Mouse (Mus musculus) spleen, adult 2 months (tissue): Measurements from ENCODE around the gene Ldb3. TPM values are rescaled to one million over a fixed set of nuclear protein-coding genes. Genes with fewer than 3 reads are reported as not detected.

ENCODE experiments used
- DNase-seq, 2 experiments: peaks; one replicate each; pipeline versions ENCODE4 v3.0.0 to v3.0.0-alpha.2; 2012 to 2021; ENCODE audit warnings: low spot score in 2 of 2, low read depth in 1 of 2
- H3K27ac ChIP-seq: fragments of 200-500 bp; 2 replicates; pipeline ENCODE4 v1.5.1; 2012; ENCODE audit warnings: low read length, inconsistent platforms; ENCODE audit not compliant: insufficient read depth
- H3K27me3 ChIP-seq: fragments of 200-500 bp; 2 replicates; pipeline ENCODE4 v1.6.1; 2012; ENCODE audit warnings: mild to moderate bottlenecking, moderate library complexity, low read length, inconsistent platforms; ENCODE audit not compliant: control insufficient read depth, insufficient read depth
- H3K36me3 ChIP-seq: fragments of 200-500 bp; 2 replicates; pipeline ENCODE4 v1.6.1; 2012; ENCODE audit warnings: mild to moderate bottlenecking, low read length, inconsistent platforms; ENCODE audit not compliant: control insufficient read depth, insufficient read depth
- H3K4me1 ChIP-seq: fragments of 200-500 bp; 2 replicates; pipeline ENCODE4 v1.6.1; 2011; ENCODE audit warnings: inconsistent platforms; ENCODE audit not compliant: control insufficient read depth, insufficient read depth, insufficient read length
- H3K4me3 ChIP-seq: fragments of 200-500 bp; 2 replicates; pipeline ENCODE4 v1.5.1; 2011; ENCODE audit warnings: mild to moderate bottlenecking, inconsistent platforms; ENCODE audit not compliant: insufficient read depth, insufficient read length; ENCODE audit errors: extremely low read depth
- CTCF ChIP-seq: fragments of 200-500 bp; IDR thresholded peaks from 2 replicates; pipeline ENCODE4 v1.5.1; 2011; ENCODE audit warnings: mild to moderate bottlenecking, inconsistent platforms; ENCODE audit not compliant: insufficient read depth, insufficient read length, insufficient replicate concordance; ENCODE audit errors: extremely low read depth
- POLR2A ChIP-seq: fragments of 200-500 bp; IDR thresholded peaks from 2 replicates; pipeline ENCODE4 v1.6.1; 2011; ENCODE audit warnings: low read depth, low read length, inconsistent platforms
- WGBS: fragments of 180-500 bp; shearing (Covaris S2); methylation state at CpG from one replicate; pipeline ENCODE4 v1.1.7; 2018; 5-methylcytosine and 5-hydroxymethylcytosine counted together
- polyA plus RNA-seq: library from polyadenylated mRNA; depleted of rRNA; stranded (reverse); fragments of >200 nt; gene quantifications from 2 replicates; pipeline ENCODE4 v1.2.3, GENCODE M21; 2012

Gene Ldb3
- polyA plus RNA-seq, 1 experiment = 0.74 TPM

- Histone ChIP-seq H3K27ac (no peak overlapping the region), H3K27me3 (no peaks in the 10 kb centered on the region), H3K4me3 (no peak overlapping the region), H3K36me3 (no peaks in the 10 kb centered on the region), H3K4me1 (no peaks in the 10 kb centered on the region)
- DNase-seq = no peak
- 75% methylated on average over 2 of the region's 2 CpGs for WGBS
- no peak for TF ChIP-seq POLR2A
- no peak for TF ChIP-seq CTCF
Observed at GRCm38 (mm10) chr14:34574068-34574467, 14.4 kb downstream of the Ldb3 start.

GRCm38 (mm10) chr14:34573348-34573913 lies 15.1 kb downstream of the Ldb3 start:
- TF ChIP-seq POLR2A (no peak), CTCF (no peak)
- Histone ChIP-seq H3K36me3 (no peaks in the 10 kb centered on the region), H3K4me1 (no peaks in the 10 kb centered on the region), H3K4me3 (no peak overlapping the region), H3K27ac (no peak overlapping the region), H3K27me3 (no peaks in the 10 kb centered on the region)
- WGBS = 72% methylated on average over 9 of the region's 9 CpGs
- DNase-seq = no peak

- no peak for DNase-seq
- TF ChIP-seq CTCF (no peak), POLR2A (no peak)
- 87% methylated on average over 17 of the region's 17 CpGs for WGBS
- Histone ChIP-seq H3K4me1 (no peaks in the 10 kb centered on the region), H3K4me3 (no peak overlapping the region), H3K36me3 (no peaks in the 10 kb centered on the region), H3K27me3 (no peaks in the 10 kb centered on the region), H3K27ac (no peak overlapping the region)
Observed at GRCm38 (mm10) chr14:34571610-34572387, 16.7 kb downstream of the Ldb3 start.

GRCm38 (mm10) chr14:34570903-34571302 lies 17.6 kb downstream of the Ldb3 start:
- Histone ChIP-seq H3K4me3 (no peak overlapping the region), H3K27ac (no peak overlapping the region), H3K27me3 (no peaks in the 10 kb centered on the region), H3K36me3 (no peaks in the 10 kb centered on the region), H3K4me1 (no peaks in the 10 kb centered on the region)
- TF ChIP-seq CTCF (no peak), POLR2A (no peak)
- no peak for DNase-seq
- whole genome bisulfite sequencing = 77% methylated on average over 4 of the region's 4 CpGs

GRCm38 (mm10) chr14:34570294-34570693 lies 18.2 kb downstream of the Ldb3 start:
- 3% methylated on average over 6 of the region's 6 CpGs for WGBS
- no peaks in the 10 kb centered on the region for H3K27me3 ChIP-seq

GRCm38 (mm10) chr14:34569534-34570194 lies 18.8 kb downstream of the Ldb3 start:
- Histone ChIP-seq H3K4me1 (no peaks in the 10 kb centered on the region), H3K4me3 (no peak overlapping the region), H3K36me3 (no peaks in the 10 kb centered on the region), H3K27ac (no peak overlapping the region), H3K27me3 (no peaks in the 10 kb centered on the region)
- TF ChIP-seq CTCF (no peak), POLR2A (no peak)
- 41% methylated on average over 27 of the region's 27 CpGs for WGBS
- DNase-seq = no peak

More at GRCm38 (mm10) chr14:34570294-34570693, 18.2 kb downstream of the Ldb3 start:
- Histone ChIP-seq H3K4me1 (no peaks in the 10 kb centered on the region), H3K4me3 (no peak overlapping the region), H3K27ac (no peak overlapping the region), H3K36me3 (no peaks in the 10 kb centered on the region)
- peak in 1 of 2 experiments; percentile 31 for DNase-seq
- TF ChIP-seq POLR2A = no peak
- TF ChIP-seq CTCF = peak; percentile 60; the same call in 1 of the 2 replicates

GRCm38 (mm10) chr14:34568626-34569025 lies 19.9 kb downstream of the Ldb3 start:
- no peak for DNase-seq
- H3K4me3 ChIP-seq = no peak overlapping the region
- H3K27me3 ChIP-seq = no peaks in the 10 kb centered on the region
- no peak overlapping the region for H3K27ac ChIP-seq
- no peaks in the 10 kb centered on the region for H3K36me3 ChIP-seq
- no peak for TF ChIP-seq POLR2A
- no peak for TF ChIP-seq CTCF
- no peaks in the 10 kb centered on the region for H3K4me1 ChIP-seq
- WGBS = 84% methylated on average over 4 of the region's 4 CpGs
